Mouse (Mus musculus) megakaryocyte, adult 5-6 weeks (primary cell): ENCODE measurements around the gene Cgnl1. TPM values are rescaled to one million over a fixed set of nuclear protein-coding genes. Genes with fewer than 3 reads are reported as not detected.

Source experiments
- ATAC-seq: 2 replicates; pipeline ENCODE4 v1.8.0; 2016; ENCODE audit warnings: mild to moderate bottlenecking, inconsistent platforms; ENCODE audit not compliant: poor library complexity, severe bottlenecking
- total RNA-seq, 2 experiments: library from RNA; stranded (forward) in 1 of 2; stranded (reverse) in 1 of 2; fragments of 153-499, 151-499 nt in 1 of 2; fragments of 221-1000, 200-1000 nt in 1 of 2; gene quantifications; 2 replicates each; pipeline versions ENCODE4 v1.2.3 to v1.2.4; 2015 to 2017

Gene Cgnl1
- total RNA-seq, 2 experiments from 2014 or later = 1.3 to 3.8 TPM

GRCm38 (mm10) chr9:71768119-71768518 lies 3.3 kb downstream of the Cgnl1 start:
- no peak for ATAC-seq

- no peak for ATAC-seq
Observed at GRCm38 (mm10) chr9:71766902-71767301, 4.5 kb downstream of the Cgnl1 start.

DNA sequence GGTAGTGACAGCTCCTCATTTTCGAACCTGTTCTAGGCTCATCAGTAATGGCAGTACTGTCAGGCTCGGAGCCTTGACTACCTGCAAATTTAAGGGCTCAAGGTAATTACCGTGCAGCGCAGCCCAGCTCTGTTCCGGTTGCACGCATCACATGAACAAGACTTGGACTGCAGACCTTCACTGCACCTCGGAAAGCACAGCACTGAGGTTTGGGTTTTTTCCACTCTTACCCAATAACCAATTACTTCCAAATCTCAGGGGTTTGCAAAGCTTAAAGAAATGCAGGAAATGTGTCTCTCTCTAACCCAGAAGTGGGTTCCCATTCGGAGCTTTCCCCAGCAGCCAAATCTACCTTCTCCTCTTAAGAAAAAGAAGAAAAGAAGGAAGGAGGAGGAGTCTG lies 5.1 kb downstream of the Cgnl1 start:
- ATAC-seq = no peak

- ATAC-seq = peak; percentile 57
Observed at GRCm38 (mm10) chr9:71764551-71764950, 6.9 kb downstream of the Cgnl1 start.

DNA sequence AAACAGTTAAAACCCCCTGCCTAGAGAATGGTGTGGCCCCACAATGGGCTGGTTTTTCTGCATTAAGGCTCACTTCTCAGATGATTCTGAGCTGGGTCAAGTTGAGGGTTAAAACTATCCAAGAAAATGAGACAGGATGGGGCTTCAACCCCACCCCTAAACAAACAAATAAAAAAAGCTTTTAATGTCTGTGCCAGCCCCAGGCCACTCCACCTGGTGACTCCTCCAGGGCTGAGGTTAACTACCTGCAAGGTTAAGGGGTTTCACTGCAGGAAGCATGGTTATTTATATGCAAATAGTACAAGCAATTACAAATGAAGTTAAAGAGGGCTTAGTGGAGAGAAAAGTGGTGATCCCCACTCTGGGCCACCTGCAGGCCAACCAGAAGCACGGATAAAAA lies 8.1 kb downstream of the Cgnl1 start:
- ATAC-seq = no peak

DNA sequence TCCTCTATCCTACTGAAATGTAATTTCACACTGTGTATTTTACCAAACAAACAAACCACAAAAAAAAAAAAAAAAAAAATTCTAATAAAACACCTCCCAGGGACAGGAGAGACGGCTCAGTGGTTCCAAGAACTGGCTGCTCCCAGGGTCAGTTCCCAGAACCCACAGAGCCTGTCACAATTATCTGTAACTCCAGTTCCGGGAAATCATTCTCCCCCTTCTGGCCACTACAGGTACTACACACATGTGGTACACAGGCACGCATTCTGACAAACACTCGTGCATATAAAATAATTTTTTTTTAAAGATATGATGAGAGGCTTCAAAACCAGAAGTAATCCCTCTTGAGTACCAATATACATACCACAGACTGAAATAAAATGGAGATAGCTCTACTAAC lies 9.7 kb downstream of the Cgnl1 start:
- ATAC-seq = no peak

- no peak for ATAC-seq
Observed at GRCm38 (mm10) chr9:71760518-71761141, 10.8 kb downstream of the Cgnl1 start.

- no peak for ATAC-seq
Observed at GRCm38 (mm10) chr9:71759893-71760292, 11.5 kb downstream of the Cgnl1 start.

DNA sequence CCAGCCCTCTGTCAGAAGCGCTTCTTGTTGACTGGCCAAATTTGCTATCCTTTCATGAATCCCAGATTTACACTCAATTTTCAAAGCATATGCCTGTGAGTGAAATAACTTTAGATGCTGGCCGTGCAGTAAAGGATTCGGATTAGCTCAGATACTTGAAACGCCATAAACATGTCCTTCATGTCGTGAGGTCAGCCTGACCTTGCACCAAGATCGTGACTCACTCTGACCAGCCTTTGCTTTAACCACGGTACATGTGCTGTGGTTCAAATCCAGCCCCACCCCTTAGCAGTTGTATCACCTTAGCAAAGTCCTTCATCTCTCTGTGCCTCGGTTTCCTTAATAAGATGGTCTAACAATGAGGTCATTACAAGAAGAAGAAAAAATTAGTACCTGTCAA lies 14.0 kb downstream of the Cgnl1 start:
- no peak for ATAC-seq

- ATAC-seq = peak; percentile 76
Observed at GRCm38 (mm10) chr9:71756916-71757315, 14.5 kb downstream of the Cgnl1 start.

- ATAC-seq = no peak
Observed at GRCm38 (mm10) chr9:71753981-71754380, 17.4 kb downstream of the Cgnl1 start.

DNA sequence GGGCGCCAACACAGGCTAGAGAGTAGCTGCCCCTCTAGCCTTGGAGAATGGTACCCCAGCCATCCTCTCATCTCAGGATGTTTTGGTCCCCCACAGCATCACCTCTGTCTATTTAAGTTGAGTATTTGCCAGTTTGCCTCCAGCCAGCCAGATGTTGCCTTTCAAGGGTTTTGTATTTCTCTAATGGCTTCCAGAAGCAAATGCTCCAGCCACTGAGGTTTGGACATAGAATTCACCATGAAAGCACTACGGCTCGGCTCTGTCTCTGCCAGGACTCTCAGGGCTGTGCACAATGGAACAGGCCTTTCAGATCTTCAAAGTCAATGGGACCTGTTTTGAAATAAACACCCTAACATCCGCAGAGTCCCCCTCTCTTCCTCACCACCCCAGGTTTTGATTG lies 17.9 kb downstream of the Cgnl1 start:
- ATAC-seq = no peak

DNA sequence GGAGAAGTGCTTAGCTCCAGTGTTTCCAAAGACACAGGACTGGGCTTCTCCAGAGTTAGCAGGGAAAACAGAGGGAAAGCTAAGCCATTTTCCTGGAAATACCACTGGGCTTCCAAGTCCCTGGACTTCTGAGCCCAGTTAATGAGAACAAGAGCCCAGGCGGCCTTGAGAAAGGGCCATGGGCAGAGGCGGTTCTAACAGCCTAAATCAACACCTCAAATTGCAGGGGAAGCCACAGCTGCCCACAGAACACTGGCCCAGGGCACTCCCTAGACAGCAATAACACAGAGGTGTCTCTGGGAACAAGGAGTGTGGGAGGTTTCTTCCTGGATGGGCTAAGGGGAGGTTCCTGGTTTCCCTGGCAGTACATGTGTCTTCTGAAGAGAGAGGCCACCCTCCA lies 18.3 kb downstream of the Cgnl1 start:
- ATAC-seq = no peak

DNA sequence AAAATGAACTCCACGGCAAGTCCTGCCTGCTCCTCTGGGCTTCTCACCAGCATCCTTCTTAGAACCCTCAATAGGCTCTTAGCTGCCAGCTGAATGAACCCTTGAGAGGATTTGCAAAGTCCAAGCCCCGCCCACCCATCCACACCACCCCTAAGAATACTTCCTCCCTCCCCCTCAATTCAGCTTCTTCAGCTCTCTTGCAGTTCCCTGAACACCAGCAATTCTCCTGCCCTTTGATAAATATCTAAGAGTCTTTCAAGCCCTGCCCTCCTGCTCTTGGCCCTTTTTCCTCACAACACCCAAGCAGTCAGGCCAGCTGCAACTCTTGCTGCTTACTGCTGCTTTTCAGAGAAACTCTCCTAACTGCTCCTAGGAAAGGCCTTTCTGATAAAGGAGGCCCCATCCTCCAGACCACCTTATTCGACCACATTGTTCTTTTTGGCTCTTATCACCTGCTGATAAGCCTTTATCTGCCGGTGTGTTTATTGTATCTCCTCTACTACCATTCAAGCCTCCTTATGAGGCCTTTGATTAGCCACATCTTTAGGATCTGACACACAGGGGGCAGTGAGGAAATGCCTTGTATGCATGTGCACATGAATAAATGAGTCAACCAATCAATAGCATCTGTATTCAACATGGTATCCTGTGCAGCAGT lies 21.3 kb downstream of the Cgnl1 start:
- ATAC-seq = no peak

DNA sequence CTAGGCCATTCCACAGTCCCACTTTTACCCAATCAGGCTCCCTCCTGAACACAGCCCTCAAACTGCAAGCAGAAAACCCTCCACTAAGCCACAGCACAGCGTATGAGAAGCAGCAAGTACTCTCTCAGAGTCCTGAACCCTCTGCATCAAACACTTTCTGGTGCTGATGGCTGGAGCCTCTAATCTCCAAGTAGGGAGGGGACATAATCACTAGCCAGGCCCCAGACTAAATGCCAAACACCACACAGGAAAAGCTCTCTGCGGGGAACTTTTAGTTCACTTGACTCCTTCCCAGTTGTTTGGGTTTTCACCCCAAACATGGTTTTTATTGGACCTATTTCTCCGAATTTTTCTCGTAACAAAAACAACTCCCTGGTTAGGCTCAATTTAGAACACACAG lies 25.0 kb downstream of the Cgnl1 start:
- ATAC-seq = no peak

GRCm38 (mm10) chr9:71738081-71738930 lies 33.1 kb downstream of the Cgnl1 start:
- ATAC-seq = no peak

DNA sequence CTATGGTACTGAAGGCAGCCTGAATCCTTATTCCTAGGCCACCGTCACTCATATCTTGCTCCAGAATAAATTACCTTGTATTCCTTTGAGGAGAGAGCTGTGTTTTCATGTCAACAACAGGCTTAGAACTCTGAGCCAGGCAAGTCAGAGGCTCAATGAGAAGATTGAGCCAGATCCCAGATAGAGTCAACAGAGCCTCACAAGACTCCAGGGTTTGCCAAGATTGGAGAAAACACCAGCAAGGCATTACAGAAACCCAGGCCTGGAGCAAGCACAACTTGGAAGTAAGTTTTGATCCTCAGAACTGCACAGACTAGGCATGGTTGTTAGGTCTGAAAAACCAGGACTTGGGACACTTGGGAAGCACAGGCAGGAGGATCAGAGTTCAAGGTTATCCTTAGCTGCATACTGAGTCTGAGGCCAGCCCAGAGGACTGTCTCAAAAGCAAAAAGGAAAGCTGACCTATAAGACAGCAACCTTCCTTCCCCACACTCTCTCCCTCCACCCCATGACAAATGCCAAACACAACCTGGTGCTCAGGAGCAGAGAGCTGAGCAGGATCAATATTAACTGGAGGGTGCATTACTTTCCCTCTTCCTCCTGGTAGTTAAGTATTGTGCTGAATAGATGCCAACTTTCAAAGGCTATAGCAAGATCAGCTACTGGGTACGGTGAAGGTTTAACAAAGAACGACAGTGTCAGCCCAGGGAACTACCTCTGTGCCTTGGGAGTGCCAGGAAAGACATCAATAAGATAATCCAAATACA lies 34.0 kb downstream of the Cgnl1 start:
- no peak for ATAC-seq

DNA sequence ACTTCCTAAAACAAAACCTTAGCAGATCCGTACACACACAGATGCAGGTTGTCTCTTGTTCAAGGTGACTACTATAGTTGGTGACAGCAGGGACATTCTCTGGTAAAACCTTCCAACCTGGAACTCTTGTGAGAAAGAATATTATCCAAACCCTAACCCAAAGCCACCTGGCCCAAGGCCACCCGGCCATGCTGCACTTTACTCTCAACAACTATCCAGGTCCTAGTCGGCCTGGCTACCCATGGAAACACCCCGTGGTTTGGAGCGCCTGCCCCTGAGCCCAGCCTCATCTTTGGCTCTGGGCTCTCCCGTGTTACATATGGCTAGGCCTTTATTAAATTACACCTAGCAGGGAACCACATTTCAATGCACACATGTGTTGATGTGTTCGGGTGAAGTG lies 35.5 kb downstream of the Cgnl1 start:
- ATAC-seq = no peak

- no peak for ATAC-seq
Observed at GRCm38 (mm10) chr9:71733559-71733958, 37.8 kb downstream of the Cgnl1 start.

GRCm38 (mm10) chr9:71728822-71729311 lies 42.5 kb downstream of the Cgnl1 start:
- no peak for ATAC-seq

GRCm38 (mm10) chr9:71727233-71727632 lies 44.2 kb downstream of the Cgnl1 start:
- ATAC-seq = no peak
